Mouse (Mus musculus): Measurements from ENCODE around the gene Ncoa1.

- no peak for TF ChIP-seq TAL1 (conservative IDR thresholded peaks at IDR 0.05; ENCODE audit: low read depth, low read length)
- no peak for TF ChIP-seq GATA1 (IDR thresholded peaks at IDR 0.05; ENCODE audit: borderline replicate concordance, low read length)
- no peak for TF ChIP-seq CTCF (IDR thresholded peaks at IDR 0.05; ENCODE audit: low read depth, low read length)
- TF ChIP-seq GATA2 (IDR thresholded peaks at IDR 0.05; ENCODE audit: borderline replicate concordance, low read depth, low read length): no peak
- no peak for TF ChIP-seq POLR2AphosphoS5 (IDR thresholded peaks at IDR 0.05; ENCODE audit: insufficient replicate concordance, low read depth, low read length)
These were observed 181.1 kb downstream of the Ncoa1 start for GRCm38 (mm10) chr12:4295881-4296280.

All from G1E (cell line).